Mouse (Mus musculus): ENCODE results near the gene Rxfp3.

Gene Rxfp3

GRCm38 (mm10) chr15:11036535-11037375 is 1.0 kb downstream of the Rxfp3 start:
- in situ Hi-C loops (cut with MboI; ENCODE audit: unreplicated experiment in 2 of 2) = loop anchor here (5.0 to 25.0 kb wide), 7 partner anchors 281 to 1226 kb away; no protein-coding TSS in a partner anchor

GRCm38 (mm10) chr15:11035947-11036474 is 1.8 kb downstream of the Rxfp3 start:
- in situ Hi-C loops (cut with MboI; ENCODE audit: unreplicated experiment in 2 of 2) = loop anchor here (5.0 to 25.0 kb wide), 7 partner anchors 281 to 1226 kb away; no protein-coding TSS in a partner anchor

GRCm38 (mm10) chr15:11030188-11030587 is 7.6 kb downstream of the Rxfp3 start:
- in situ Hi-C loops (cut with MboI; ENCODE audit: unreplicated experiment in 2 of 2) = loop anchor here (25.0 kb wide), 3 partner anchors 557 to 1232 kb away; no protein-coding TSS in a partner anchor

GRCm38 (mm10) chr15:11026801-11027561 is 10.8 kb downstream of the Rxfp3 start:
- in situ Hi-C loops (cut with MboI; ENCODE audit: unreplicated experiment in 2 of 2) = loop anchor here (25.0 kb wide), 3 partner anchors 560 to 1235 kb away; no protein-coding TSS in a partner anchor

- in situ Hi-C loops (cut with MboI; ENCODE audit: unreplicated experiment in 2 of 2) = no loop called here
Observed at GRCm38 (mm10) chr15:11014931-11015330, 22.9 kb downstream of the Rxfp3 start.

- in situ Hi-C loops (cut with MboI; ENCODE audit: unreplicated experiment in 2 of 2) = no loop called here
Observed at GRCm38 (mm10) chr15:11010976-11011548, 26.7 kb downstream of the Rxfp3 start.

GRCm38 (mm10) chr15:11008756-11009155 is 29.0 kb downstream of the Rxfp3 start:
- in situ Hi-C loops (cut with MboI; ENCODE audit: unreplicated experiment in 2 of 2) = no loop called here

- in situ Hi-C loops (cut with MboI; ENCODE audit: unreplicated experiment in 2 of 2) = no loop called here
Observed at GRCm38 (mm10) chr15:11004646-11005045, 33.1 kb downstream of the Rxfp3 start.

- in situ Hi-C loops (cut with MboI; ENCODE audit: unreplicated experiment in 2 of 2) = no loop called here
Observed at GRCm38 (mm10) chr15:11003791-11004190, 34.0 kb downstream of the Rxfp3 start.

GRCm38 (mm10) chr15:11000421-11000820 is 37.4 kb downstream of the Rxfp3 start, which contains the start of gene Slc45a2:
Gene Slc45a2 (plus strand): TSS chr15:11000721.
- in situ Hi-C loops (cut with MboI; ENCODE audit: unreplicated experiment in 2 of 2) = no loop called here

GRCm38 (mm10) chr15:10999832-11000231 is 38.0 kb downstream of the Rxfp3 start:
- in situ Hi-C loops (cut with MboI; ENCODE audit: unreplicated experiment in 2 of 2) = loop anchor here in 1 of 2 experiments (25.0 kb wide), 1 partner anchor 1563 kb away; the partner anchor contains the start of gene Capsl

GRCm38 (mm10) chr15:10991566-10991965 is 46.2 kb downstream of the Rxfp3 start:
- in situ Hi-C loops (cut with MboI; ENCODE audit: unreplicated experiment in 2 of 2) = loop anchor here in 1 of 2 experiments (25.0 kb wide), 1 partner anchor 1554 kb away; the partner anchor contains the start of gene Capsl

- in situ Hi-C loops (cut with MboI; ENCODE audit: unreplicated experiment in 2 of 2) = loop anchor here in 1 of 2 experiments (25.0 kb wide), 1 partner anchor 1553 kb away; the partner anchor contains the start of gene Capsl
Observed at GRCm38 (mm10) chr15:10990411-10990810, 47.4 kb downstream of the Rxfp3 start.

GRCm38 (mm10) chr15:10986477-10986876 is 51.3 kb downstream of the Rxfp3 start:
- in situ Hi-C loops (cut with MboI; ENCODE audit: unreplicated experiment in 2 of 2) = loop anchor here in 1 of 2 experiments (25.0 kb wide), 1 partner anchor 1549 kb away; the partner anchor contains the start of gene Capsl

GRCm38 (mm10) chr15:10985756-10986155 is 52.0 kb downstream of the Rxfp3 start:
- in situ Hi-C loops (cut with MboI; ENCODE audit: unreplicated experiment in 2 of 2) = loop anchor here in 1 of 2 experiments (25.0 kb wide), 1 partner anchor 1548 kb away; the partner anchor contains the start of gene Capsl
